Comparison of ENCODE assay signal across 15 mouse cellular contexts in genomic region chr12:103407720-103408119, GRCm38 (mm10). TPM values are rescaled to one million over a fixed set of nuclear protein-coding genes. Genes with fewer than 3 reads are reported as not detected.
"Had no signal": no experiment of that assay in that cellular context is flagged by ENCODE, and none has a peak within 500 bp of the region (broad histone marks: within the 10 kb centered on the region; RNA-seq: fewer than 3 reads in every experiment).

TSS of gene 9330161L09Rik (minus strand) at chr12:103407820.

- DNase-seq: lung, adult 2 months; lung, postnatal 14 days; lung, postnatal 36 days; thymus, adult 2 months; thymus, postnatal 25 days; thymus, postnatal 4 days had no signal

- H3K4me1 ChIP-seq: lung, embryonic 15.5 days; midbrain, embryonic 13.5 days; midbrain, embryonic 15.5 days; neural tube, embryonic 12.5 days; stomach, embryonic 15.5 days had no signal

- H3K27me3 ChIP-seq: lung, embryonic 15.5 days; megakaryocyte, embryonic 14.5 days; midbrain, embryonic 13.5 days; midbrain, embryonic 15.5 days; neural tube, embryonic 12.5 days; stomach, embryonic 15.5 days had no signal

- H3K27ac ChIP-seq: lung, embryonic 15.5 days; macrophage; midbrain, embryonic 13.5 days; midbrain, embryonic 15.5 days; neural tube, embryonic 12.5 days; stomach, embryonic 15.5 days; stomach, postnatal 0 days had no signal

- H3K4me3 ChIP-seq: lung, embryonic 15.5 days; megakaryocyte, embryonic 14.5 days; midbrain, embryonic 13.5 days; midbrain, embryonic 15.5 days; neural tube, embryonic 12.5 days; stomach, embryonic 15.5 days had no signal

- ATAC-seq: lung, postnatal 0 days; midbrain, embryonic 13.5 days; midbrain, embryonic 15.5 days had no signal

RNA-seq across cellular contexts. Expression of gene 9330161L09Rik, which starts in this region (rescaled TPM):
- polyA plus RNA-seq: lung, embryonic 15.5 days; macrophage had no signal
